Mouse (Mus musculus) midbrain, embryonic 15.5 days (tissue): Measurements from ENCODE around the gene Sox10. TPM values are rescaled to one million over a fixed set of nuclear protein-coding genes. Genes with fewer than 3 reads are reported as not detected.

Source experiments
- ATAC-seq: fragments of 200-750 bp; cut with Nextera tagmentation; replicated peaks from 2 replicates; pipeline ENCODE4 v1.8.0; 2017; ENCODE audit warnings: moderate TSS enrichment
- H3K27ac ChIP-seq: fragments of 300-500 bp; sonication (generic); 2 replicates; pipeline ENCODE4 v1.5.1; 2015; ENCODE audit warnings: mild to moderate bottlenecking, inconsistent platforms
- H3K27me3 ChIP-seq: fragments of 300-500 bp; sonication (generic); replicated peaks from 2 replicates; pipeline ENCODE4 v1.6.1; 2015; ENCODE audit warnings: inconsistent platforms
- H3K36me3 ChIP-seq: fragments of 300-500 bp; sonication (generic); replicated peaks from 2 replicates; pipeline ENCODE4 v1.6.1; 2015; ENCODE audit warnings: inconsistent platforms
- H3K4me1 ChIP-seq: fragments of 300-500 bp; sonication (generic); 2 replicates; pipeline ENCODE4 v1.6.1; 2015; ENCODE audit warnings: inconsistent platforms
- H3K4me2 ChIP-seq: fragments of 300-500 bp; sonication (generic); 2 replicates; pipeline ENCODE4 v1.6.1; 2015; ENCODE audit warnings: inconsistent platforms, mild to moderate bottlenecking, moderate library complexity
- H3K4me3 ChIP-seq: fragments of 300-500 bp; sonication (generic); 2 replicates; pipeline ENCODE4 v1.5.1; 2015; ENCODE audit warnings: mild to moderate bottlenecking, inconsistent platforms
- H3K9ac ChIP-seq: fragments of 300-500 bp; sonication (generic); 2 replicates; pipeline ENCODE4 v1.6.1; 2015; ENCODE audit warnings: mild to moderate bottlenecking, inconsistent platforms
- H3K9me3 ChIP-seq: fragments of 300-500 bp; sonication (generic); 2 replicates; pipeline ENCODE4 v1.6.1; 2016; ENCODE audit warnings: inconsistent platforms
- WGBS: fragments of 180-500 bp; shearing (Covaris S2); methylation state at CpG from one replicate; pipeline ENCODE4 v1.1.7; 2015; ENCODE audit warnings: mixed read lengths; 5-methylcytosine and 5-hydroxymethylcytosine counted together
- polyA plus RNA-seq: library from polyadenylated mRNA; unstranded; fragments of >200 nt; fragmentation: Nextera tagmentation; extraction: Ambion mirVana; gene quantifications from 2 replicates; pipeline ENCODE4 v1.2.1, GENCODE M21; 2015

Gene Sox10
- polyA plus RNA-seq, 1 experiment from 2014 or later: 2.9 TPM

- peak; percentile 83 for ATAC-seq
- WGBS: 15% methylated on average over 25 of the region's 27 CpGs
- Histone ChIP-seq H3K36me3 (no peaks in the 10 kb centered on the region), H3K4me1 (peaks cover 14% of the 10 kb centered on the region), H3K4me2 (peak overlapping the region; percentile 34), H3K9me3 (no peaks in the 10 kb centered on the region), H3K27ac (peak overlapping the region; percentile 86), H3K4me3 (no peak overlapping the region), H3K27me3 (no peaks in the 10 kb centered on the region), H3K9ac (0 out of 2 replicates have a peak overlapping the region, but pooled peaks have one; percentile 4)
Measured at GRCm38 (mm10) chr15:79192885-79193845, 28.1 kb upstream of the Sox10 start.

GRCm38 (mm10) chr15:79192450-79192849, 27.4 kb upstream of the Sox10 start:
- Histone ChIP-seq H3K4me3 (no peak overlapping the region), H3K27me3 (no peaks in the 10 kb centered on the region), H3K27ac (peak overlapping the region; percentile 86), H3K4me2 (peak overlapping the region; percentile 34), H3K9me3 (no peaks in the 10 kb centered on the region), H3K9ac (no peak overlapping the region), H3K4me1 (peaks cover 14% of the 10 kb centered on the region), H3K36me3 (no peaks in the 10 kb centered on the region)
- WGBS: 58% methylated on average over 6 of the region's 6 CpGs
- ATAC-seq: peak; percentile 41; the same call in 1 of the 2 replicates

- Histone ChIP-seq H3K9ac (no peak overlapping the region), H3K27ac (no peak overlapping the region), H3K36me3 (no peaks in the 10 kb centered on the region), H3K4me1 (peaks cover 14% of the 10 kb centered on the region), H3K4me2 (no peak overlapping the region), H3K4me3 (no peak overlapping the region), H3K27me3 (no peaks in the 10 kb centered on the region), H3K9me3 (no peaks in the 10 kb centered on the region)
- ATAC-seq: no peak
- 95% methylated on average over 2 of the region's 2 CpGs for WGBS
Measured at GRCm38 (mm10) chr15:79191426-79191825, 26.4 kb upstream of the Sox10 start.

- ATAC-seq: no peak
- no peaks in the 10 kb centered on the region for H3K36me3 ChIP-seq
- peaks cover 1% of the 10 kb centered on the region for H3K4me1 ChIP-seq
- no peak overlapping the region for H3K27ac ChIP-seq
- no peak overlapping the region for H3K4me3 ChIP-seq
- H3K27me3 ChIP-seq: no peaks in the 10 kb centered on the region
- no peak overlapping the region for H3K9ac ChIP-seq
- no peak overlapping the region for H3K4me2 ChIP-seq
- H3K9me3 ChIP-seq: no peaks in the 10 kb centered on the region
- 93% methylated on average over 8 of the region's 8 CpGs for WGBS
Measured at GRCm38 (mm10) chr15:79187819-79188218, 22.8 kb upstream of the Sox10 start.

GRCm38 (mm10) chr15:79185213-79185612, 20.2 kb upstream of the Sox10 start:
- ATAC-seq: no peak
- Histone ChIP-seq H3K4me1 (no peaks in the 10 kb centered on the region), H3K27me3 (no peaks in the 10 kb centered on the region), H3K36me3 (no peaks in the 10 kb centered on the region), H3K27ac (no peak overlapping the region), H3K4me2 (no peak overlapping the region), H3K9me3 (no peaks in the 10 kb centered on the region), H3K4me3 (no peak overlapping the region), H3K9ac (no peak overlapping the region)
- 84% methylated on average over 10 of the region's 10 CpGs for WGBS

GRCm38 (mm10) chr15:79176905-79177304, 11.9 kb upstream of the Sox10 start:
- Histone ChIP-seq H3K36me3 (no peaks in the 10 kb centered on the region), H3K9ac (no peak overlapping the region), H3K4me1 (no peaks in the 10 kb centered on the region), H3K27me3 (0 out of 2 replicates have a peak, but pooled peaks cover 2% of the 10 kb centered on the region), H3K4me3 (no peak overlapping the region), H3K4me2 (no peak overlapping the region), H3K27ac (no peak overlapping the region), H3K9me3 (no peaks in the 10 kb centered on the region)
- 43% methylated on average over 6 of the region's 6 CpGs for WGBS
- ATAC-seq: no peak

GRCm38 (mm10) chr15:79166712-79167111, 1.7 kb upstream of the Sox10 start:
- Histone ChIP-seq H3K4me1 (peaks cover 6% of the 10 kb centered on the region; the same call in 1 of the 2 replicates), H3K27me3 (peaks cover 39% of the 10 kb centered on the region), H3K36me3 (no peaks in the 10 kb centered on the region), H3K27ac (no peak overlapping the region), H3K9me3 (no peaks in the 10 kb centered on the region), H3K9ac (no peak overlapping the region), H3K4me2 (no peak overlapping the region), H3K4me3 (no peak overlapping the region)
- no peak for ATAC-seq
- WGBS: 54% methylated on average over 8 of the region's 8 CpGs

- H3K9ac ChIP-seq: no peak overlapping the region
- H3K4me1 ChIP-seq: peaks cover 6% of the 10 kb centered on the region; the same call in 1 of the 2 replicates
- WGBS: 6% methylated on average over 13 of the region's 15 CpGs
- no peak overlapping the region for H3K4me3 ChIP-seq
- H3K27me3 ChIP-seq: peaks cover 43% of the 10 kb centered on the region
- H3K9me3 ChIP-seq: no peaks in the 10 kb centered on the region
- no peak overlapping the region for H3K4me2 ChIP-seq
- no peak for ATAC-seq
- H3K36me3 ChIP-seq: no peaks in the 10 kb centered on the region
- H3K27ac ChIP-seq: no peak overlapping the region
Measured at GRCm38 (mm10) chr15:79164251-79164650, 789 bp downstream of the Sox10 start.

GRCm38 (mm10) chr15:79162822-79163221, 2.2 kb downstream of the Sox10 start:
- Histone ChIP-seq H3K9me3 (no peaks in the 10 kb centered on the region), H3K4me3 (no peak overlapping the region), H3K27ac (no peak overlapping the region), H3K9ac (no peak overlapping the region), H3K4me2 (no peak overlapping the region), H3K36me3 (no peaks in the 10 kb centered on the region), H3K27me3 (peaks cover 43% of the 10 kb centered on the region), H3K4me1 (peaks cover 6% of the 10 kb centered on the region; the same call in 1 of the 2 replicates)
- 50% methylated on average over 14 of the region's 14 CpGs for WGBS
- ATAC-seq: no peak

GRCm38 (mm10) chr15:79162301-79162700, 2.7 kb downstream of the Sox10 start:
- Histone ChIP-seq H3K9me3 (no peaks in the 10 kb centered on the region), H3K4me2 (no peak overlapping the region), H3K9ac (no peak overlapping the region), H3K4me3 (no peak overlapping the region), H3K27ac (no peak overlapping the region), H3K36me3 (no peaks in the 10 kb centered on the region), H3K4me1 (peaks cover 6% of the 10 kb centered on the region; the same call in 1 of the 2 replicates), H3K27me3 (peaks cover 43% of the 10 kb centered on the region)
- no peak for ATAC-seq
- 72% methylated on average over 7 of the region's 7 CpGs for WGBS

- Histone ChIP-seq H3K4me1 (peaks cover 8% of the 10 kb centered on the region), H3K27ac (no peak overlapping the region), H3K27me3 (no peaks in the 10 kb centered on the region), H3K4me3 (no peak overlapping the region), H3K4me2 (no peak overlapping the region), H3K9me3 (no peaks in the 10 kb centered on the region), H3K36me3 (no peaks in the 10 kb centered on the region), H3K9ac (no peak overlapping the region)
- WGBS: 44% methylated on average over 3 of the region's 3 CpGs
- no peak for ATAC-seq
Measured at GRCm38 (mm10) chr15:79155572-79155971, 9.5 kb downstream of the Sox10 start.

GRCm38 (mm10) chr15:79152709-79153108, 12.3 kb downstream of the Sox10 start:
- Histone ChIP-seq H3K9ac (no peak overlapping the region), H3K4me3 (no peak overlapping the region), H3K27ac (peak overlapping the region; percentile 68), H3K4me2 (no peak overlapping the region), H3K36me3 (peaks cover 7% of the 10 kb centered on the region; the same call in 1 of the 2 replicates), H3K4me1 (peaks cover 8% of the 10 kb centered on the region), H3K27me3 (no peaks in the 10 kb centered on the region), H3K9me3 (no peaks in the 10 kb centered on the region)
- WGBS: 49% methylated on average over 6 of the region's 6 CpGs
- no peak for ATAC-seq
